Mouse (Mus musculus) forebrain, embryonic 11.5 days (tissue): ENCODE results near the gene Tmem151a. TPM values are rescaled to one million over a fixed set of nuclear protein-coding genes. Genes with fewer than 3 reads are reported as not detected.
"Not testable (repeated sequence)": the region's sequence is repeated elsewhere in the genome, so short reads cannot be mapped to it uniquely, and the experiment has no call there.

ENCODE experiments used
- ATAC-seq: fragments of 200-750 bp; cut with Nextera tagmentation; replicated peaks from 2 replicates; pipeline ENCODE4 v1.8.0; 2017; ENCODE audit warnings: moderate TSS enrichment; ENCODE audit not compliant: low FRiP score
- DNase-seq: peaks from one replicate; pipeline ENCODE4 v3.0.0-alpha.2; 2017; ENCODE audit warnings: low spot score
- H3K27ac ChIP-seq: fragments of 300-500 bp; sonication (generic); 2 replicates; pipeline ENCODE4 v1.5.1; 2014; ENCODE audit warnings: low read depth, low read length
- H3K27me3 ChIP-seq: fragments of 300-500 bp; sonication (generic); 2 replicates; pipeline ENCODE4 v1.6.1; 2014; ENCODE audit warnings: mild to moderate bottlenecking, low read length, mixed read lengths; ENCODE audit not compliant: control insufficient read depth, insufficient read depth
- H3K36me3 ChIP-seq: fragments of 300-500 bp; sonication (generic); 2 replicates; pipeline ENCODE4 v1.6.1; 2014; ENCODE audit warnings: mild to moderate bottlenecking, low read length, moderate library complexity, mixed read lengths; ENCODE audit not compliant: control insufficient read depth, insufficient read depth
- H3K4me1 ChIP-seq: fragments of 300-500 bp; sonication (generic); replicated peaks from 2 replicates; pipeline ENCODE4 v1.6.1; 2014; ENCODE audit warnings: low read length, mixed read lengths; ENCODE audit not compliant: control insufficient read depth, insufficient read depth
- H3K4me2 ChIP-seq: fragments of 300-500 bp; sonication (generic); 2 replicates; pipeline ENCODE4 v1.6.1; 2014; ENCODE audit warnings: low read depth, mild to moderate bottlenecking, low read length, moderate library complexity, mixed read lengths; ENCODE audit not compliant: severe bottlenecking
- H3K4me3 ChIP-seq: fragments of 300-500 bp; sonication (generic); 2 replicates; pipeline ENCODE4 v1.5.1; 2014; ENCODE audit warnings: low read depth, low read length
- H3K9ac ChIP-seq: fragments of 300-500 bp; sonication (generic); 2 replicates; pipeline ENCODE4 v1.6.1; 2014; ENCODE audit warnings: low read length
- H3K9me3 ChIP-seq: fragments of 300-500 bp; sonication (generic); 2 replicates; pipeline ENCODE4 v1.6.1; 2016; ENCODE audit warnings: low read length, mixed read lengths; ENCODE audit not compliant: control insufficient read depth
- WGBS: fragments of 180-500 bp; shearing (Covaris S2); extraction: QIAGEN DNeasy Blood & Tissue Kit; methylation state at CpG from one replicate; pipeline ENCODE4 v1.1.7; 2014; 5-methylcytosine and 5-hydroxymethylcytosine counted together
- polyA plus RNA-seq: library from polyadenylated mRNA; unstranded; fragments of >200 nt; fragmentation: Nextera tagmentation; extraction: Ambion mirVana; gene quantifications from 2 replicates; pipeline ENCODE4 v1.2.1, GENCODE M21; 2014

Tmem151a gene
- polyA plus RNA-seq, 1 experiment from 2014 or later, result 1.8 TPM

- Histone ChIP-seq H3K9me3 (no peaks in the 10 kb centered on the region), H3K4me2 (peak within 1 kb of the TSS; percentile 84), H3K27me3 (peaks cover 33% of the 10 kb centered on the region), H3K4me1 (peaks cover 20% of the 10 kb centered on the region), H3K27ac (peak within 1 kb of the TSS; percentile 58; the same call in 1 of the 2 replicates), H3K36me3 (no peaks in the 10 kb centered on the region), H3K4me3 (peak within 1 kb of the TSS; percentile 82), H3K9ac (peak within 1 kb of the TSS; percentile 69)
- WGBS, result under 1% methylated on average over 58 of the region's 58 CpGs
- ATAC-seq, result peak; percentile 90
- DNase-seq, result peak; percentile 95
These were observed 2.8 kb upstream of the Tmem151a start, which contains the start of gene Yif1a for GRCm38 (mm10) chr19:5087884-5088728. Gene Yif1a (plus strand): TSS chr19:5088538.

- not testable (repeated sequence) for H3K9me3 ChIP-seq, ATAC-seq, H3K36me3 ChIP-seq, DNase-seq, H3K9ac ChIP-seq, H3K27ac ChIP-seq, H3K4me2 ChIP-seq, H3K4me3 ChIP-seq
- peaks cover 47% of the 10 kb centered on the region for H3K27me3 ChIP-seq
- H3K4me1 ChIP-seq, result peaks cover 18% of the 10 kb centered on the region
- 54% methylated on average over 4 of the region's 4 CpGs for WGBS
These were observed 1.2 kb upstream of the Tmem151a start for GRCm38 (mm10) chr19:5086533-5086932.

GRCm38 (mm10) chr19:5084834-5085144 is 542 bp downstream of the Tmem151a start:
- peak overlapping the region; percentile 38 for H3K4me3 ChIP-seq
- peaks cover 49% of the 10 kb centered on the region for H3K27me3 ChIP-seq
- peaks cover 18% of the 10 kb centered on the region for H3K4me1 ChIP-seq
- no peaks in the 10 kb centered on the region for H3K9me3 ChIP-seq
- DNase-seq, result no peak
- no peak overlapping the region for H3K9ac ChIP-seq
- peak overlapping the region; percentile 86 for H3K4me2 ChIP-seq
- no peak overlapping the region for H3K27ac ChIP-seq
- no peak for ATAC-seq
- H3K36me3 ChIP-seq, result no peaks in the 10 kb centered on the region
- WGBS, result 4% methylated on average over 15 of the region's 15 CpGs

- Histone ChIP-seq H3K9me3 (no peaks in the 10 kb centered on the region), H3K4me1 (peaks cover 16% of the 10 kb centered on the region), H3K4me3 (no peak overlapping the region), H3K27ac (no peak overlapping the region), H3K9ac (no peak overlapping the region), H3K27me3 (peaks cover 49% of the 10 kb centered on the region), H3K36me3 (no peaks in the 10 kb centered on the region), H3K4me2 (no peak overlapping the region)
- ATAC-seq, result no peak
- 73% methylated on average over 3 of the region's 3 CpGs for WGBS
- no peak for DNase-seq
These were observed 1.1 kb downstream of the Tmem151a start for GRCm38 (mm10) chr19:5083961-5084833.

GRCm38 (mm10) chr19:5082596-5082995 is 2.7 kb downstream of the Tmem151a start:
- peaks cover 11% of the 10 kb centered on the region for H3K4me1 ChIP-seq
- H3K9ac ChIP-seq, result no peak overlapping the region
- no peak overlapping the region for H3K27ac ChIP-seq
- no peaks in the 10 kb centered on the region for H3K36me3 ChIP-seq
- no peaks in the 10 kb centered on the region for H3K9me3 ChIP-seq
- peaks cover 49% of the 10 kb centered on the region for H3K27me3 ChIP-seq
- ATAC-seq (no peak), DNase-seq (no peak)
- no peak overlapping the region for H3K4me3 ChIP-seq
- H3K4me2 ChIP-seq, result no peak overlapping the region
- WGBS, result 72% methylated on average over 24 of the region's 24 CpGs

GRCm38 (mm10) chr19:5082005-5082404 is 3.3 kb downstream of the Tmem151a start:
- WGBS, result 71% methylated on average over 18 of the region's 18 CpGs
- Histone ChIP-seq H3K4me3 (no peak overlapping the region), H3K9me3 (no peaks in the 10 kb centered on the region), H3K4me1 (peaks cover 7% of the 10 kb centered on the region; the same call in 1 of the 2 replicates), H3K4me2 (no peak overlapping the region), H3K27ac (no peak overlapping the region), H3K36me3 (no peaks in the 10 kb centered on the region), H3K9ac (no peak overlapping the region), H3K27me3 (peaks cover 49% of the 10 kb centered on the region)
- no peak for DNase-seq
- no peak for ATAC-seq

- no peak for DNase-seq
- Histone ChIP-seq H3K4me2 (no peak overlapping the region), H3K4me3 (no peak overlapping the region), H3K9ac (no peak overlapping the region), H3K27me3 (peaks cover 28% of the 10 kb centered on the region), H3K9me3 (no peaks in the 10 kb centered on the region), H3K36me3 (no peaks in the 10 kb centered on the region), H3K27ac (no peak overlapping the region), H3K4me1 (no peaks in the 10 kb centered on the region)
- no peak for ATAC-seq
- 95% methylated on average over 1 of the region's 1 CpGs for WGBS
These were observed 6.1 kb downstream of the Tmem151a start for GRCm38 (mm10) chr19:5079279-5079678.

- Histone ChIP-seq H3K27ac (no peak overlapping the region), H3K4me1 (peaks cover 14% of the 10 kb centered on the region), H3K36me3 (no peaks in the 10 kb centered on the region), H3K4me3 (no peak overlapping the region), H3K9me3 (no peaks in the 10 kb centered on the region), H3K27me3 (peaks cover 16% of the 10 kb centered on the region), H3K9ac (no peak overlapping the region), H3K4me2 (no peak overlapping the region)
- no peak for ATAC-seq
- no peak for DNase-seq
- WGBS, result 49% methylated on average over 5 of the region's 5 CpGs
These were observed 11.8 kb downstream of the Tmem151a start for GRCm38 (mm10) chr19:5073518-5073917.
